Mouse (Mus musculus) frontal cortex, adult 2 months (tissue): ENCODE results near the gene Cd164. TPM values are rescaled to one million over a fixed set of nuclear protein-coding genes. Genes with fewer than 3 reads are reported as not detected.

Source experiments
- DNase-seq, 2 experiments: peaks; one replicate each; pipeline ENCODE4 v3.0.0; 2022; ENCODE audit warnings: low spot score in 1 of 2; ENCODE audit errors: extremely low spot score in 1 of 2
- polyA plus RNA-seq: library from polyadenylated mRNA; depleted of rRNA; stranded (reverse); fragments of >200 nt; gene quantifications from 2 replicates; pipeline ENCODE4 v1.2.3, GENCODE M21; 2012

Gene Cd164
- polyA plus RNA-seq, 1 experiment, result 65.6 TPM

DNA sequence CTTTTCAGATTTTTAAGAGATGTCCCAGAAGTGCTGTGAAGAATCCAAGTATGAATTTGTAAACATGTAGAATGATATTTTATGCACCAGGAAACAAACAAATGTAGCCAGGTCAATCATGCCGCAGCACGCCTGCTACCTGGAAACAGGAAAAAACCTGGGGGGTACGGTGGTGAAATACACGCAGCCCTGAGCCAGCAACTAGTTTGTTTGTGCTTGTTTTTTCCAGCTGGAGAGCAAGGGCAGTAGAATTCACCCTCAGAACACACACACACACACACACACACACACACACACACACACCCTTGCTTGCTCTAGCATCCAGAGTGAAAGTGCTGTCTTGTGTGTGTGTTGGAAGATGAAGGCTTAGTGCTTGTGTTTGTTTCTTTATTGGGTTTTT lies 28.1 kb upstream of the Cd164 start:
- DNase-seq, result no peak

DNA sequence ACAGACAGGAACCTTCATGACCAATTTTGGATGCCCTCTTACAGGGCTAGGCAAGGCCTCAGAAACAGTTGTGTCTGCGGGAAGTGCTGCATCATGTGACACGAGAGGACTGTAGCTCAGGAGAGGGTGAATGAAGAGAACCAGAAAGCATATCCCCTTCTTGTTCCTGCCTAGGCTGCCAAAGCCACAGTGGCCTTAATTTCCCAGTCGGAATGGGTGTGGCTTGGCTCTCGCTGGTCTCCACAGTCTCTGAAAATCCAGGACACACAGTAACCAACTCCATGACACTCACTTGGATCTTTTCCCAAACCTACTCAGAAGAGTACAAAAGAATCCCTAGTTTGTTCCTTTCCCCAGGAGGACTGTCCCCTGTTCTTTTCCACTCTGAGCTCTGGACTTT lies 18.3 kb upstream of the Cd164 start:
- peak; percentile 44 to 46 for DNase-seq

DNA sequence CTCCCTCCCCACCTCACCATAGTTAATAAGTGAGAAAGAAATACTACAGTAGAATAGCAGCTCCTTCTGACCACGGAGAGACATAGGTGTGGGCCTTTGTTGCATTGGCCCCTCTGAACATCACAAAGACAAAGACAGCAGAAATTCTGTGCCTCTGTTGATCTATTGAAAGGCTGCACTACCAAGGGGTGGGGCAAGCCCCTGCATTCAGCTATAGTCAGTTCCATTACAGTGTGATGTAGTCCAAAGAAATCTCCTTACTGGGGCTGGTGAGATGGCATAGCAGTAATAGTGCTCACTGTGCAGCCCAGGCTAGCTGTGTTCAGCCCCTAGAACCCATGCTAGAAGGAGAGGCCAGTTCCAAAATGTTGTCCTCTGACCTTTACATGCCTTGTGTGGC lies 14.2 kb upstream of the Cd164 start:
- DNase-seq, result no peak

DNA sequence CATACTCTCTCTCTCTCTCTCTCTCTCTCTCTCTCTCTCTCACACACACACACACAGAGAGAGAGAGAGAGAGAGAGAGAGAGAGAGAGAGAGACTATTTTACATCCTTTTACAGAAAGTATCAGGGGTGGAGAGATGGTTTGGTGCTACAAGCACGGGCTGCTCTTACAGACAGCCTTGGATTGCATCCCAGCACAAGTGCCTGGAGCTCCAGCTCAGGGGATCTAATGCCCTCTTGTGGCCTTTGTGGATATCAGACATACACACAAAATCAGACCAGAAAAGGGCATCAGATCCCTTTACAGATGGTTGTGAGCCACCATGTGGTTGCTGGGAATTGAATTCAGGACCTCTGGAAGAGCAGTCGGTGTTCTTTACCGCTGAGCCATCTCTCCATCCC lies 13.8 kb upstream of the Cd164 start:
- DNase-seq, result peak; percentile 59 to 82

DNA sequence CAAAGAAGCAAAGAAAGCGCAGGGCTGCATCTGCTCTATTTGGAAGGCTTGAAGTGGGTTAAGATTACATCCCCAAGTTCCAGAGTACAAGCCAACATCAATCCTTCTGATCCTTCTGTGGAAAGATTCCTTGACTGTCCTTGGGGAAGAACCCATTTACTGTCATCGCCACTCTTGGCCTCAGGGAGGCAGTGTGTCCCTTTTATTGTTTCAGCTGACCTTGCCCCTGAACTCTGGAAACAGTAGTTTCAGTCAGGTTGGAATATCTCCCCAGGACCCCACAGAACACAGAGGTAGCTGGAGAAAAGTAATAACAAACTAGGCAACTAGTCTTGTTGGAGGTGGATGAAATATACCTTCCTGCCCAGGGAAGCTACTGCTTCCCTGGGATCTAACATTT lies 10.1 kb upstream of the Cd164 start:
- DNase-seq, result peak in 1 of 2 experiments; percentile 24

DNA sequence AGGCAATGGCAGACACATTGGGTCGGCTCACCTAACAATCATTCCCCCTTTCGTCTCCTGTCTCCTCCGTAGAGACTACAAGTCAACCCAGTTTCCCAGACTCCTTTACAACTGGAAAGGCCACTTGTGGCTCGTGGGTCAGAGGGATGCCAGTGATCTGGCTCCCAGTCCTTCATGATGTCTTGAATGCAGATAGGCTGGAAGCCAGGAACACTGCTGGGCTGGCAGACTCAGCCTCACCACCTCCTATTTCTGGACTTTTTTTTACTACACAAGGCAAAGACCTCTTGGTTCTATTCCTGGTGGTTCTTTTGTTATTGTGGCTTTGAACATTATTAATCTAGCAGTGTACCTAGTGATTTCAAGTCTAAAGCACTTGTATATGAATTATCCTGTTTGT lies 4.9 kb upstream of the Cd164 start:
- DNase-seq, result no peak

DNA sequence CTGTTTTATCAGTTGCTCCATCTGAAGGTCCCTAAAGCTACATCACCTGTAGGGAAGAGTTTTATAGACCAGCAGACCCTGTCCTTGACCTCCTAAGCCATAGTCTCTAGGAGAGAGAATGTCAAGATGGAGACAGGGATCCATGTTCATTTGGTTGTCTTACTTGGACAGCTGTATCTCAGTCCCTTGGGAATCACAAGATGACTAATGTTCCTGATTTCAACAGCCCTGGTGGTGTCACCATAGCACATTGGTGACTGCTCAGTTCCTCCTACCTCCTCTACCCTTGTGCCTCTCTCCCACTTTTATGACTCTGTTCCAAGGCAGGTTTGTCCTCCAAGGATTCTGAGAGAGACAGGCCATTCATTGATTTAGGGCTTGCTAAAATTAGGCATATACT lies 4.3 kb upstream of the Cd164 start:
- DNase-seq, result no peak

DNA sequence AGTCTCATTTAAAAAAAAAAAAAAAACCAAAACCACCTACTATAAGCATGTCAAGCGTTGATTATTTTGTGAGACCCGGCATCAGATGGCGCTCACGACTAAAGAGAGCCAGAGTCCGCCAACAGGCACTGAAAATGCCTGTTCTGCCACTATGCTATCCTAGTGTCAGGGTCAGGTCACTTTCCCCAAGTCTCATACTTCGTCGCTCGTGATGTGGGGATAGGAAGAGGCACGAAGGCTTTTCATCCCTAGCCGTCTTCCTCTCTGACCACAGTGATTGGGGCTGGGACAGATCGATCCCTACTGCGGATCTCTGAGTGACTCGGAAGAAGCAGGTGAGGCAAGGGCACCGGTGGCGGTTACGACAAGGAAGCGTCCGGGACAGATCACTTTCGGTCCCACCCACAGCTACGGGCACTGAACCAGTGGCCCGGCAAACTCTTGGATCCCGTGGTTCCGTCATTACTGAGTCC lies 670 bp upstream of the Cd164 start:
- DNase-seq, result peak; percentile 37 to 71

DNA sequence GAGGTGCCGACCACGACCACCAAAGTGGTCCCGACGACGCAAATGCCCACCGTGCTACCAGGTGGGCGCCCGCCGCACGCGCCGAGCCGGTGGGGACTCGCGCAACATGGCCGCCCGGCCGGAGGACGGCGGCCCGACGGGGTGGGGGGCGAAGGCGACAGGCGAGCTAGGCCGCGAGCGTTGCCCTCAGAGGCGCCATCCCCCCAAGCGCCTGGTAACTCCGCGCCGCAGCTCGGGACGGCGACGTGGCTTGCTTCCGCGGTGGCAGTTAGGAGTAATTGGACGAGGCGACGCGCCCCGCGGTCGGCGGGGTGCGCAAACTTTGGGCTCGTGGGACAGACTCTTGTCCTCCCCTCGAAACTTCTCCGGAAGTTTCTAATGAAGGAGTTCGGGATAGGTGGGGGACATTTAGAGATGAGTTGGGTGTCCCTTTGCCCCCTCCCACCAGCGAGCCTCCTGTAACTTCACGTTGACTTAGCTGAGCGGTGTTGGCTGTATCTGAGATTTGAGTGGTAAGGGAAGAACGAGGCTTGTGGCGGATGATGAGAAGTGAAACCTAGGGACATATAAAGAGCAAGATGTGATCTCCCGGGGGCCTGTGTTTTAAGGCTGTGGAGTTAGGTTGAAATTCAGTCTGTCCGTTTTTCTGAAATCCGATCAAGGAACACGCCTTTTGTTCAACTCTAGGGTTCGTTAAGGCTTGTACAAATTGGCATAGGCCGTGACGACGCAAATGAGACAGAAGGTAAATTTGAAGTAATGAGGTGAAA lies 611 bp downstream of the Cd164 start:
- DNase-seq, result peak in 1 of 2 experiments; percentile 40

DNA sequence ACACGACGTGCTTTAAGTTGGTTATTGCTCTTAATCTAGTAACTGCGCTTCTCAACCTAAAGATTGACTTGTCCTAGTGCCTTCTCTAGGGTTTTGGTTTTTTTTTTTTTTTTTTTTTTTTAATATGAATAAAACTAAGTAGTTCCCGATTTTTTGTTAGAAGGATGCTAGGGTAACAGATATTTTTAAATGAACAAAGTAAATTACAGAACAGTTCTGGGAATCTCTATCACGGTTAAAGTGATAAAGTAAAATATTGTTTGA lies 1.1 kb downstream of the Cd164 start:
- DNase-seq, result no peak

DNA sequence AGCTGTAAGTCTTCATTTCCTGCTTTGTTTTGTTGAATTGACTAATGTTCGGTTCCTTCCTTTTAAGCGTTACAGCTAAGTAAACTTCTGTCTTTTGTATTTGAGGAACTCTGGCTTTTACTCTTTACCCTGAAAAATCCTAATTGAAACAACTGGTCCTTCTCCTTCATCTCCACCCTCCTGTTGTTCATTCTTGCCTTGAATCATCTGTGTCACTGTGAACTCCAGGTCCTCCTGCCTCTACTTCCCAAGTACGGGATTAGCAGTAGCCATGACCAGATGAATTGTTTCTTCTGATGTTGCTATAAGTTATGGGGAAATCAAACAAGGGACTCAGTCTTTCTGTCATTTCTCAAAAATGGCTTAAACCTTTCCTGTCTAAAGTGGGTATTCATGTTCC lies 4.2 kb downstream of the Cd164 start:
- no peak for DNase-seq

DNA sequence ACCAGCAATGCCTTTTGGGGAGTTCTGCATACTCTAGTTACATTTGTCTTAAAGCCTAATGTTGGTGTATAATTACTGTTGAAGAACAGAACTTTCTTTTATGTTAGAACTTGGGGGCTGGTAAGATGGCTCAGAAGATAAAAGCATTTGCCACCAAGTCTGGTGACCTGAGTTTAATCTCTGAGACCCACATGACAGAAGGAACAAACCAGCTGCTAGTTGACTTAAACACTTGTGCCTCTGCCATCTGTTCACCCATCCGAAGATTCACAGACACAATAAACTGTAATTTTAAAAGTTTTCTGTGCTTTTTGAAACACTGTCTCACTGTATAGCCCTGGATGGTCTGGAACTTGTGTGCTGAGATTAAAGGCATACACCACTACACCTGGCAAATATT lies 6.5 kb downstream of the Cd164 start:
- no peak for DNase-seq

DNA sequence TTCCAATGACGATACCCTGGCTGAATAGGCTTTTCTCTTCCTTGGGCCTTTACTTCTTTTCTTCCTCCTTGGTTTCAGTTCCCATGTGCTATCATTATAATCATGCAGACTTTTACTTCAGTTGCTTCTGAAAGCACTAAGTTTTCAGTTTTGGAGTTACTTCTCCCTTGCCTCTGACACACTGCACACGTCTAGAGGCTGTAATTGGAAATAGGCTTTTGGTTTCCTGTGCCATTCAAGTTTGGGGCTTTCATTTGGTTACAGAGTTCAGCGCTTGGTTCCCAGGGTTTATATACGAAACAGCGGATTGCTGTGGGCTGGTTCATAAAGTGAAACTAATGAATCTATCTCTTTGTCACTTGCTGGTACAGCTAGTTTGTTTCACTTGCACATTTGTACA lies 10.8 kb downstream of the Cd164 start:
- no peak for DNase-seq

DNA sequence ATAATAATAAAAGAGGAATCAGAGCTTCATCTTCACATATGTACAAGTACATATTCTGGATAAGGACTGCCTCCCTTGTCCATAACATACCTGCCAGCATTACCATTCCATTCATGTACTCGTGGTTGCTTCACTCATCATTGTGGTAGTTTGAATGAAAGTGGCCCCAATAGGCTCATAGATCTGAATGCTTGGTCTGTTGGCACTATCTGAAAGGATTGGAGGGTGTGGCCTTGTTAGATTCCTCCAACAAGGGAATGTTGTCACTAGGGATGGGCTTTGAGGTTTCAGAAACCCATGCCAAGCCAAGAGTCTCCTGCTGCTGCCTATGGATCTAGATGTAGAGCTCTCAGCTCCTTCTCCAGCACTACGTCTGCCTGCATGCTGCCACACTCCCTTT lies 16.8 kb downstream of the Cd164 start:
- no peak for DNase-seq

DNA sequence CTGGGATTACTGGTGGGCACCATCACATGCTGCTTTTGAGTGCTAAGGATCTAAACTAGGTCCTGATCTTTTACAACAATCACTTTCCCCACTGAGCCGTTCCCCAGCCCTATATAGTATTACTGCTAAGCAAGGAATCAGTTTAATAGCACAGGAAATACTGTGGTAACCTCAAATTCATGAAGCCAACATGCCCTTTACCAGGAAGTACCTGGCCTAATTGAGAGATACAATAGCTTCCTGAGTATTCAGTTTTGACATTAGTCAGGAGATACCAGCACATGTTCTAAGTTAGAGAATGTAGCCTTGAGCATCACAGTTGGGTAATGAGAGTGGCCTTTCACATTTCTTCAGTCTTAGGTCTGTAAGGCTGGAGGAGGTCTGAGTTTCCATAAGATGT lies 17.5 kb downstream of the Cd164 start:
- no peak for DNase-seq

DNA sequence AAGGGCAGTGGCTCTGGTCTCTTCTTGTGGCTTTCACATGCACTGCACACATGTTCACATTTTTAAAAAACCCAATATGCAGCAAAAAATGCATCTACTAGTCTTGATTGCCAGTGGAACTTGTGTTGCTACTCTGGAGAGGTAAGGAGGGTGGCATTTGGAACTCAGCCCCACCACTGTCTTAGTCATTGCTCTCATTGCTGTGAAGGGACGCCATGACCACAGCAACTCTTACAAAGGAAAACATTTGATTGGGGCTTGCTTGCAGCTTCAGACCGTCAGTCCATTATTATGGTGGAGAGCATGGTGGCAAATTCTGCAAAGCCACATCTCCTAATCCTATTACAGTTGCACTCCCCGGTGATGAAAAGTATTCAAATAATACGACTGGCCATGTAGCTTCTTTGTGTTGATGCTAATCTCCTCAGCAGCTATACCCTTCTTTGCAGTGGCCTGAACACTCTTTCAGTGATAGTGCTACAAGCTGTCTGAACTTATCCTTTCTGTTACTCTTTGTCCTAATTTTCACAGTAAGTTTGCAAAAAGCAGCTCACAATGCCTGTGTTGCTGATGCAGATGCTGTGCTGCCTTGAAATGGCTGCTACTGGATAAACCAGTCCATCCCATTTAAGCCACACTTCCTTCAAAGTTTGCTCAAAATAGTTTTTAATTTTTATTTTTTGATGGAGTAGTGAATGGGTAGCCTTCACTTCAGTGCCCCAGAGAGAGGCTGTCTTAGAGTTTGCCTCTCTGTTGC lies 18.2 kb downstream of the Cd164 start:
- no peak for DNase-seq

DNA sequence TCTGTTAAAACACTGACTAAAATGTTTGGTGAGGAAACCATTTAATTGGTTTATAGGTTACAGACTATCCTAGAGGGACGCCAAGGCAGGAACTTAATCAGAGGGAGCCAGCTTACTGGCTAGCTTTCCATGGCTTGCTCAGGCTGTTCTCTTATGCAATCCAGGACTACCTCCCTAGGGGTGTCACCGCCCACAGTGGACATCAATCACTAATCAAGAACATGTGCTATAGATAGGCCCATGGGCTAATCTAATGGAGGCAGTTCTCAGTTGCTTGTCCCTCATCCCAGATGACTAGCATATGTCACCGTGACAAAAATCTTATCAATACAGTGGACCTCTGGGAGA lies 18.7 kb downstream of the Cd164 start:
- no peak for DNase-seq

DNA sequence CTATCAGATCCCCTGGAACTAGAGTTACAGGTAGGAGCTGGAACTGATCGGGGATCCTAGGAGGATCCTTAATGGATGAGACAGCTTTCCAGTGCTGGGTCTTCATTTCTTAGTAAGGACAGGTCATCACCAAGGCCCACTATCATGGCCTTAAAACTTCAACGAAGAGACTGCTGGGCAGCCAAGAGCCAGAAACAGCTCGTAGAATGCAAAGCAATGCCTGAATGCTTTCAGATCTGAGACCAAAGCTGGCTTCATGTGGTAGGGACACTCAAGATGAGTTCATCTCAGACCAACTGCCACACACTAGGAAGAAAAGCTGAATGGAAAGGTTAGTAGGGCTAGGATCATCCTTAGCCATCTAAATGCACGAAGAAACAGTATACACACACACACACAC lies 19.8 kb downstream of the Cd164 start:
- DNase-seq, result no peak

DNA sequence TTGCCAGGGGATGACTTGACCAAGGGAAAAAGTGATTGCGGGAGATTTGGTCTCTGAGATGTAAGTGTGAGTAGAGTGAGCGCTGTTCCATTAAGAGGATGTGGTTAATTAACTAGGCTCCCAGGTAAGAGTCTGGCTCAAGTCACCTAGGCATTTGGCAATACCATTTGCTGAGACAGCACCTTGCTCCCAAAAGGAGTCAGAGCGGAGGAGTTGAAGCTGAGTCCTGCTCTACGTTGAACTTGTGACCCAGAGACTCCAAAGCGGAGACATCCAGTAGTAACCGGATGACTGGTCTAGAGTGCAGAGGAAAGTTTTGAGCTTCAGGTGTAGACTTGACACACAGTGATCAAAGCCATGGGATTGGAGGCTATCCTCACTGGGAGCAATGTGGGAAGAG lies 22.8 kb downstream of the Cd164 start:
- no peak for DNase-seq

DNA sequence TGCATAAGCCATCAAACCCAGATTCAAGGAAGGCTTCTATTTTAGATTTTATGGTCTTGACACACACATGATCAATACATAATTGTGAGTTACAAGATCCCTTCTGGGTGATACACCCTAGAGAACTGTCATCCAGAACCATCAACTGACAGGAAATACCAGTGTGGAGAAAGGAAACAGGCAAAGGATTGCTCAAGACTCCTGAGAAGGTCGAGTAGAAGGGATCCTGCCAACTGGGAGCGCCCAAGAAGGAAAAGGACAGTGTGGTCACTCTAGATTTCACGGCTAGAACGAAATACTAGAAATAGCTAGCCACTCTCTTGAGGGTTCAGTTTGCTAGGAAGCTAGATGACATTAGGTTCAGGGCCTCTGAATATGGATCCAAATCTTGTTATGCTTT lies 24.2 kb downstream of the Cd164 start:
- DNase-seq, result no peak

DNA sequence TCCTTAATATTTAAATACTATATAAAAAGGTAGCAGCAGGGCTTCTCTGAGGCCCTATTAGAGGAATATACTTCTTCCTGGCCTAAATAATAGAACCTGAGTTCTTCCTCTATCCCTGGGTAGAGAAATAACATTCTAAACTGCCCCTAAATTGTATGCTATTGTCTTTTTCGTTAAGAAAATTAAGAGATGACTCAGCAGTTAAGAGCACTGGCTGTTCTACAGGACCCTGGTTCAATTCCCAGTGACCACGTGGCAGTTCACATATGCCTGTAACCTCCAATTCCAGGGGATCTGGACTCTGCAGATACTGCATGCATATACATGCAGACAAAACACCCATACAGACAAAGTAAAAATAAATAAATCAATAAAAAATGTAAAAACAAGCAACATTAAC lies 24.6 kb downstream of the Cd164 start:
- DNase-seq, result no peak

DNA sequence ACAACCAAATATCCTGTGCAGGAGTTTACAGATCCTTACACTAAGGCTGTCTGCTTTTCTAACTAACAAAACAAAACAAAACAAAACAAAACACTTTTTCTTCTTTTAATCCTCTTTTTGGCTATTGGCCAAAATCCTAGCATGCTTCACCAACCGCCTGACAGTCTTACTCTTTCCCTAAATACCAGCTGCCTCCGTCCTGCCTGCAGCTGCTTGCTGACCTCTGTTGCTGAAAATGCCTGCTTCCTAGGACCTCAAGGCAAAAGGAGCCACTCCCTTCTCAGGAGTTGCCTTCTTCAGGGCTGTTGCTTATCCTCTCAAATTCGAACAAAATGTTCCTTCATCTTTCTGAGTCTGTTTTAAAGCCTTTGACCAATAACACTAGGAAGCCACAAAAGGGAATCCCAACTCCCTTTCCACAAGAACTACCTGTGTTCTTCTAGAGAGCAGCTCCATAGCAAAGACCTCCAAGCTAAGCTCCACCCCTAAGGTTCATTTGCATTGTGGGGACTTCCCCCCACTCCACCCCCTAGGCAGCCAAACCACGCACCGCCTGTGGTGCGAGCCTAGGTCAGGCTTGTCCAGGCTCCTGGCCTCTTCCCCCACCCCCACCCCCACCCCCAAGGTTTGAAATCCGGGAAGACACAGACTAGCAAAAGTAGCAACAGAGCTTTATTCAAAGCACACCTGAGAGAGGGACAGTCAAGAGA lies 25.4 kb downstream of the Cd164 start:
- DNase-seq, result no peak
